Mouse (Mus musculus): Measurements from ENCODE around the gene Nexn. TPM values are rescaled to one million over a fixed set of nuclear protein-coding genes. Genes with fewer than 3 reads are reported as not detected.

The Nexn gene
- polyA plus RNA-seq, 1 experiment from 2014 or later, result 5.1 TPM

Other genes starting within 250 kb of the Nexn start
- 2.3 and 2.7 TPM in 2 replicates for gene Gipc2, start 100.1 kb downstream of the Nexn start, polyA plus RNA-seq (2016; fragmentation: Nextera tagmentation; extraction: Ambion mirVana)
- 30.3 and 31.5 TPM in 2 replicates for gene Dnajb4, start 56.0 kb downstream of the Nexn start, polyA plus RNA-seq (2016; fragmentation: Nextera tagmentation; extraction: Ambion mirVana)
- 337 and 352 TPM in 2 replicates for gene Fubp1, start 55.9 kb downstream of the Nexn start, polyA plus RNA-seq (2016; fragmentation: Nextera tagmentation; extraction: Ambion mirVana)
- 21.7 and 22.0 TPM in 2 replicates for gene Miga1, start 74.1 kb upstream of the Nexn start, polyA plus RNA-seq (2016; fragmentation: Nextera tagmentation; extraction: Ambion mirVana)
- gene Usp33, start 80.1 kb upstream of the Nexn start, polyA plus RNA-seq (2016; fragmentation: Nextera tagmentation; extraction: Ambion mirVana), result 80.0 and 86.7 TPM in 2 replicates
- 43.1 and 46.0 TPM in 2 replicates for gene Zzz3, start 129.1 kb upstream of the Nexn start, polyA plus RNA-seq (2016; fragmentation: Nextera tagmentation; extraction: Ambion mirVana)

Measured in neural tube, embryonic 12.5 days (tissue).